Mouse (Mus musculus) induced T-regulatory cell, adult 2 months (primary cell): ENCODE measurements around the gene Trem3.

Experiments used
- DNase-seq: peaks from one replicate; pipeline ENCODE4 v3.0.0-alpha.2; 2012; ENCODE audit warnings: low read depth

Trem3 gene

GRCm38 (mm10) chr17:48247221-48247928, at the start of gene Trem3:
Gene Trem3, plus strand, starts transcription at chr17:48247777.
- no peak for DNase-seq

DNA sequence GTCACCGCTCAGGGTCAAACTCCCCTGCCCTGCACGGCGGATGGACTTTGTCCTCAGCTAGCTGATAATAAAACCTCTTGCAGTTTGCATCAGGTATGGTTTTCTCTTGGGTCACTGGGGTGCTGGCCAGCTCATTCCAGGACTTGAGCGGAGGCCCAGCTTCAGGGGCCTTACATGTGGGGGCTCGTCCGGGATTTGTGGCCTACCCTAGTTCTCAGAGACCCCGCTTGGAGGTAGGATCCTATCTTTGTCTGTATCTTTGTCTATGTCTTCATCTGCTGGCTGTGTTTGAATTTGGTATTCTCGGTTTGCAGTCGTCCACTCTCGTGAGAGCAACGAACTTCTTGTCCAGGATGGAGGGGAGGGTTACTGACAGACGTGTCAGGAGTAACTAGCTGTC, 44.5 kb upstream of the Trem3 start:
- no peak for DNase-seq

DNA sequence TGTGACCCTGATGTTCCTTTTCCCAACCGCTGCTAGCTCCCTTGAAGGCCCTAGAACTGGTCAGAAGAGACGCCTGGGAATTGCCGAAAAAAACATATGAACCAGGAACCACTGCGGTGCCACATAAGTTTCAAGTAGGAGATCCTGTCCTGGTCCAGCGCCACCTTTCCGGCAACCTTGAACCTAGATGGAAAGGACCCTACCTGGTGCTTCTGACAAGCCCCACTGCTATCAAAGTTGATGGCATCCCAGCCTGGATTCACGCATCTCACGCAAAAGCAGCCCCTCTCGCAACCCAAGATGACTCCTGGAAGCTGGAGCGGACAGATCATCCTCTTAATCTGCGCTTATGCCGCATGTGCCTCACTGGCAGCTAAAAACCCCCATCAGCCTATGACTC, 35.0 kb upstream of the Trem3 start:
- no peak for DNase-seq

DNA sequence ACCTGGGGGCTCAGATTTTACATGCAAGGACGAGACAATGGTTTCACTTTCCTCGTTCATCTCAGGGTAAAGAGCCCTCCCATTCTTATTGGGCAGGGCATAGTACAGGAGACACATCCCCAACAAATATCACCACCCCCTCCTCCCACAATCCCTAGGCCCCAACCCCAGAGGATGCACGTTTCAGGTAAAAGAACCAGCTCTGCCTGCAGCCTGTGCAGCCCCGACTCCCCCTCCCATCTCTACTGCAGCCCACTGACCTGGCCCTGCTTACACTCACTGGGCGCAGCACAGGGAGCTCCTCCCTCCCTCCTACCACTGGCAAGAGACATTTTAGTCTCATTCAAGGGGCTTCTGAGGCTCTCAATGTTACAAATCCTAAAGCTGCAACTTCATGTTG, 34.1 kb upstream of the Trem3 start:
- DNase-seq, result no peak

- DNase-seq, result no peak
Measured at GRCm38 (mm10) chr17:48215429-48215828, 32.1 kb upstream of the Trem3 start.

GRCm38 (mm10) chr17:48230680-48231079, 16.9 kb upstream of the Trem3 start:
- no peak for DNase-seq

- no peak for DNase-seq
Measured at GRCm38 (mm10) chr17:48232518-48232917, 15.1 kb upstream of the Trem3 start, which contains the start of gene Trem1. Gene Trem1, plus strand, starts transcription at chr17:48232768.

DNA sequence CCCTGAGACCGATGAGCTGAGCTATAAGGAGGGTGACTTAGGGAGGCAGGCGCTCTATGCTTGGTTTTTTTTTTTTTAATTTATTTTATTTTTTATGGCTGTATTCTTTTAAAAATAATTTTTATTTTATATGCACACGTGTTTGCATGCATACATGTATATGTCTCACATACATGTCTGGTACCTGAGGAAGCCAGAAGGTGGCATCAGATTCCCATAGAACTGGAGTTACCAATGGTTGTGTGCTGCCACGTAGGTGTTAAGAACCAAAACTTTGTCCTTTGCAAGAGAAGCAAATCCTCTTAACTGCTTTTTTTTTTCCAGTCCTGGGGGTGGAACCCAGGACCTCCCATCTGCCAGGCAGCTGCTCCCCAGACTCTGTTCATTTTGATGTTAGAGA, 13.8 kb upstream of the Trem3 start:
- DNase-seq, result no peak

DNA sequence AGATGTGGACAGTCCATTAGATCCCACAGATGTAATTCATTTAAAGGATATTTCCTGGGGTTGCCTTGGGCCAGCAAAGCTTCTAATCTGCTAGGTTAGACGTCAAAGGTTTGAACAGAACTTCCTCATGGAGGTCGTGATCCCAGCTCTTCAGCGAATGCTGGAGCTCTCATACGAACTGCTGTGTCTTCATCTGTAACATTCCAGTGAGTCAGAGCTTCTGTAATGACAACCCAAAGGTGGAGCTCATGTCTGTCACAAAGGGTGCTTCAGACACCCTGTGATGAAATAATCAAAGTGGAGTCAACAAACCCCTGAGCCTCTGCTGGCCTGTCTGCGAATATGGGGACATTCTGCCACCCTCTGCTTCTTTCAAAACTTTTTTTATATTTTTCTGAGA, 13.0 kb upstream of the Trem3 start:
- no peak for DNase-seq

DNA sequence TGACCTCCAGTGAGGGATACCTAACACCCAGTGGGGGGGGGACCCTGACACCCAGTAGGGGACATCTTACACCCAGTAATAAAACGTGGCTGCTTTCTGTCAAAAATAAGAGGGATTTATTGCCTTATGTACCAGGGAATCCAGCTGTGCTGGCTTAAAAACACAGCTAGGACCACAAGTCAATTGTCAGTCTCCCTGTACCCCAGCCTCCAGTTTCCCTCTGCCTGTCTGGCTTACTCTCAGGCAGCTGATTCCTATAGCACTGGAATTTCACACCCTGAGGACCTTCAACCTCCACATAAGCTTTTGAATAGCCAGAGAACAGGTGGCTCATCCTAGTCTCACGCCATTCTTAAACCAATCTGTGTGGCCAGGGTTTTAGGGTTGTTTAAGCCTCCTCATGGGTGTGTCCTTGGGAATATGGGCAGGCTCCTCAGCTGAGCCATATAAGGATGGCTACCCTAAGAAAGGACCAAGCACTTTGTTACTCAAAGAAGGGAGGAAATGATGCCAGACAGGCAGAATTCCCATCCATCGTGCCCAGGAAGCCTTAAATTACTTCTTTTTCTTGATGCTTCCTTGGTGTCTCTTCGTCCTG, 11.7 kb upstream of the Trem3 start:
- DNase-seq, result no peak

GRCm38 (mm10) chr17:48237621-48238020, 10.0 kb upstream of the Trem3 start:
- no peak for DNase-seq

- DNase-seq, result no peak
Measured at GRCm38 (mm10) chr17:48249039-48249438, 1.5 kb downstream of the Trem3 start.

DNA sequence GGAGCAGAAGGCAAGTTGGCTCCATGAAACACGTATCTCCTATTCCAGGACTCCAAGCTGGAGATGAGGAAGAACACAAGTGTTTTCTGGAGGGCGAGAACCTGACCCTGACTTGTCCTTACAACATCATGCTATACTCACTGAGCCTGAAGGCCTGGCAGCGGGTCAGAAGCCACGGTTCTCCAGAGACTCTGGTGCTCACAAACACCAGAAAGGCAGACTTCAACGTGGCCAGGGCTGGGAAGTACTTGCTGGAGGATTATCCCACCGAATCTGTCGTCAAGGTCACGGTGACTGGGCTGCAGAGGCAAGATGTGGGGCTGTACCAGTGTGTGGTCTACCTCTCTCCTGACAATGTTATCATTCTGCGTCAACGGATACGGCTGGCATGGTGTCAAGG, 1.9 kb downstream of the Trem3 start:
- DNase-seq, result no peak

DNA sequence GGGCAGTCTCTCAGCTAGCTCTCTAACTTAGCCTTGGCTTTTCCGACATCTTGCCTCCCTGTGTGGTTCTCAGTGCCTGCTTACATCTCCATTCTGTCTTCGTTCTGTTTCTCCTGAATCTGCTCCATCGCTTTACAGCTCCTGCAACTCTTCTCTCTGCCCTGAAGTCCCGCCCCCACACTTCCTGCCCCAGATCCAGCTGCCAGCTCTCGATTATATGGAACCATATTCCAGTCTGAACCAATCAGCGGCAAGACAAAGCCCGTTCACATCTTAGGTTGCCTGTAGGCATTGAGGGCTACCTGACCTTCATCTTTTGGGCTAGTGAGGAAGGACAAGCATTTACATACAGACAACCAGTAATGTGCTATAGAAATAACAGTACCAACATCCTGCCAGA, 3.1 kb downstream of the Trem3 start:
- DNase-seq, result no peak

DNA sequence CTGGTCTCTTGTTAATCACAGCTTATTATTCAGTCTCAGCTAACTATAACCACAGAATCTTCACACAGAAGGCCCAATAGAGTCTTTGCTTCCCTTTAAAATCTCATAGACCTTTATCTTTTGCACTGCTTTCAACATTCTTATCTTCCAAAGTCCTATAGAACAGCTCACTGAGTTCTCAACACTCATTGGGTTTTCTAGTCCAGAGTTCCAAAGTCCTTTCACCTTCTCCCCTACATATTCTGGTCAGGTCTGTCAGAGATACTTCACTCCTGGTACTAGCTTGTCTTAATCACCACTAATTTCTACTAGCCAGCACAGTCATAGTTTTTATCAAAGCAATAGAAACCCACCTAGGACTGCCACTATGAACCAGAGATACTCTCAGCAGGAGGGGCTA, 9.0 kb downstream of the Trem3 start:
- DNase-seq, result no peak

GRCm38 (mm10) chr17:48261868-48262267, 14.3 kb downstream of the Trem3 start:
- DNase-seq, result no peak

DNA sequence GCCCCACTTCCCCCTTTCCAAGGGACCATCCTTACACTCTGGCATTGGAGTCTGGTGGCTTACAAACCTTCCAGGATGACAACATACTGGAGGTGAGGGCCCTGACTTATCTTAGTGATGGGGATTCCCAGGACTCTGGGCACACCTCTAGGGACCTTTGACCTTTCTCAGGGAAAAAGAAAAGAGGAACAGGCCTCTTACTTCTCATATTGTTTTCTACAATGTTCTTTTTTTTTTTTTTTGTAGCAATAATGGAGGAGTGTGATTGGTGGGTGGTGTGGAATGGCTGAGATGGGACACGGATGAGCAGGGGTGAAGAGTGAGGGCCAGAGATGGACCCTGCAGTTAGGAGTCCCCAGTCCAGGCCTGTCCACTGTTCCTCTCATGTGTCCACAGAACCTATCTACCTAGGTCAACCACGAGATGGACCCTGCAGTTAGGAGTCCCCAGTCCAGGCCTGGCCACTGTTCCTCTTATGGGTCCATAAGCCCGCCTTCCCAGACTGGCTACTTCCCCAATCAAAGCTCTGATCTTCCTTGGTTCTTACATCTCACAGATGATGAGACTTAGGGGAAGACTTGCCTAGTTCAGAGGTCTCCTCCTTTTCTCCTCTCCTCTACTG, 16.3 kb downstream of the Trem3 start, which contains the start of gene Treml4:
Gene Treml4, plus strand, starts transcription at position 555 of the 622 bp plus-strand sequence.
- DNase-seq, result no peak

DNA sequence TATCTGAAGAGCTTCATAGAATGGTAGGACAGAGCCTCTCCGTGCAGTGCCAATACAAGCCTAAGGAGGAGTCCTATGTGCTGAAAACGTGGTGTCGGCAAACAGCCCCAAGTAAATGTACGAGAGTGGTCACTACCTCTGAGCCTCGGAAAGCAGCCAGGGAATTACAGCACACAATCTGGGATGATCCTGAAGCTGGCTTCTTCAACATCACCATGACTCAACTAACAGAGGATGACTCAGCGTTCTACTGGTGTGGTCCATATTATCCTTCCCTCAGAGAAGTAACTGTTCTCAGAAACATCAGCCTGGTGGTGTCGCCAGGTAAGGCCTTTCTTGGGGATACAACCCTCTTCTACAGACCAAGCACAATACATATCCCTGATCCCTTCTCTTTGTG, 17.1 kb downstream of the Trem3 start:
- DNase-seq, result no peak

GRCm38 (mm10) chr17:48266138-48266537, 18.6 kb downstream of the Trem3 start:
- DNase-seq, result no peak

DNA sequence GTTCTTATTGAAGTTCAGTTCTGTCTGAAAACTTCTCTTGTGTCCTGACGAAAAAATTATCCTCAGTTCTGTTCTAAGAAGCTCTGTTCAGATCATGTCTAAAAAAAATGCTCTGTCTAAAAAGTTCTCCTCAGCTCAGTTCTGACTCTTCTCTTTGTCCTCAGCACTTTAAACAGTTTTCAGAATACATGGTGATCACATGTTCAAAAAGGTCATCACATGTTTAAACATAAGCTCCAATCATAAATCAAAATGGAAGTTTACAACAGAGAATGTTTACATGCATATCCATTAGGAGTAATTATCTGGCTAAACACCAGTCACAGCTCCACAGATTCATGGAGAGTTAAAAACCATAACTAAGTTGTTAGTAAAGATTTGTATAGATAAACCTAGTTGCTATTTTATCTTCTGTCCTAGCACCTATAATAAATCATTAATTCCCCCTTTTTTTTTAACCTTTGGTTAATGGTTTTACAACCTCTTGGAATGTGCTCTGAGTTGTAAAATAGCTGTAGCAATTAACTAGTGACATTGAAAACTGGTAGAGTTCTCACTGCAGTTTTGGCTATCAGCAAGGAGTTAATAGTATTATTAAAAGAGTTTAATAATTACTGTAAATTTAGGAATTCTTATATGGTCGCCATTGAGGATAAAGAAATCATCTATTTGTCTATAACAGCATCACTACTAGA, 19.2 kb downstream of the Trem3 start:
- no peak for DNase-seq

GRCm38 (mm10) chr17:48267591-48267990, 20.0 kb downstream of the Trem3 start:
- DNase-seq, result no peak

DNA sequence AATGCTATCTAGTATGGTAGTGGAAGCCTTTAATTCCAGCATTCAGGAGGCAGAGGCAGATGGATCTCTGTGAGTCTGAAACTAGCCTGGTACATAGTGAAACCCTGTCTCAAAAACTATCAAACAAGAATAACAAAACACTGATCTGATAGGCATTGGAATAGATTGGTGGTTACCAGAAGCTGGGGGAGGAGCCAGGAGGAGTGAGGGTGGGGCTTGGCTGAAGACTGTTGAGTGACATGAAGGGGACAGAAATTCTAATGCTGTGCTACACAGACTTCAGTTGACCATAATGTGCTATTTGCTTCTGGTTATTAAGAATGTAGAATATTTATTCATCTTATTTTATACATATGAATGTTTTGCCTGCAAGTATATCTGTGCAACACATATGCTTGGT, 20.7 kb downstream of the Trem3 start:
- no peak for DNase-seq

GRCm38 (mm10) chr17:48269833-48270232, 22.3 kb downstream of the Trem3 start:
- no peak for DNase-seq
